Mouse (Mus musculus) v-Abl transformed pro-B cells (cell line): ENCODE data around the gene Lrrc71.

ENCODE experiments used
- in situ Hi-C, 2 experiments: fragments of 400-800 bp; cut with MboI; formaldehyde crosslinking; loops; one replicate each; pipeline ENCODE4 v1.15.1; 2025; ENCODE audit not compliant: unreplicated experiment in 2 of 2

Lrrc71 gene

GRCm38 (mm10) chr3:87733984-87734761 lies 14.3 kb downstream of the Lrrc71 start:
- in situ Hi-C loops: no loop called here

- in situ Hi-C loops: no loop called here
Observed at GRCm38 (mm10) chr3:87733098-87733497, 15.3 kb downstream of the Lrrc71 start.

- in situ Hi-C loops: no loop called here
Observed at GRCm38 (mm10) chr3:87728696-87729095, 19.7 kb downstream of the Lrrc71 start.

- in situ Hi-C loops: no loop called here
Observed at GRCm38 (mm10) chr3:87726191-87726590, 22.2 kb downstream of the Lrrc71 start.

- in situ Hi-C loops: no loop called here
Observed at GRCm38 (mm10) chr3:87725396-87726160, 22.8 kb downstream of the Lrrc71 start.

GRCm38 (mm10) chr3:87724556-87724955 lies 23.9 kb downstream of the Lrrc71 start:
- in situ Hi-C loops: no loop called here

GRCm38 (mm10) chr3:87718525-87718924 lies 29.9 kb downstream of the Lrrc71 start:
- in situ Hi-C loops: no loop called here
